Mouse (Mus musculus) E14TG2a.4 (cell line): ENCODE data around the gene Krtap2-4.
"Not testable (repeated sequence)": the region's sequence is repeated elsewhere in the genome, so short reads cannot be mapped to it uniquely, and the experiment has no call there.

ENCODE experiments used
- H3K27me3 ChIP-seq: 2 replicates; pipeline ENCODE4 v1.6.1; 2014; ENCODE audit warnings: low read length, control low read depth; ENCODE audit not compliant: insufficient read depth
- H3K36me3 ChIP-seq: 2 replicates; pipeline ENCODE4 v1.6.1; 2014; ENCODE audit warnings: low read length, control low read depth; ENCODE audit not compliant: insufficient read depth
- H3K4me1 ChIP-seq: replicated peaks from 2 replicates; pipeline ENCODE4 v1.6.1; 2014; ENCODE audit warnings: low read depth, low read length, control low read depth
- H3K4me3 ChIP-seq: replicated peaks from 2 replicates; pipeline ENCODE4 v1.5.1; 2014; ENCODE audit warnings: mild to moderate bottlenecking, low read length
- H3K9me3 ChIP-seq: 2 replicates; pipeline ENCODE4 v1.6.1; 2014; ENCODE audit warnings: low read length, control low read depth
- CTCF ChIP-seq: conservative IDR thresholded peaks from 2 replicates; pipeline ENCODE4 v1.5.1; 2014; ENCODE audit warnings: low read length
- NANOG ChIP-seq: IDR thresholded peaks from 2 replicates; pipeline ENCODE4 v1.6.1; 2014; ENCODE audit warnings: borderline replicate concordance, low read length, mixed read lengths
- POU5F1 ChIP-seq: IDR thresholded peaks from 2 replicates; pipeline ENCODE4 v1.6.1; 2014; ENCODE audit warnings: low read length, borderline replicate concordance

Krtap2-4 gene

GRCm38 (mm10) chr11:99614796-99615363, at the start of gene Krtap2-4:
TSS of gene Krtap2-4 (minus strand) at chr11:99614846.
- Histone ChIP-seq H3K36me3 (no peaks in the 10 kb centered on the region), H3K9me3 (no peaks in the 10 kb centered on the region), H3K4me3 (no peak within 1 kb of the TSS), H3K27me3 (no peaks in the 10 kb centered on the region), H3K4me1 (no peaks in the 10 kb centered on the region)
- TF ChIP-seq POU5F1 = no peak
- no peak for TF ChIP-seq NANOG
- TF ChIP-seq CTCF = no peak

- H3K9me3 ChIP-seq = peaks cover 4% of the 10 kb centered on the region
- no peak for TF ChIP-seq POU5F1
- no peak for TF ChIP-seq NANOG
- no peak for TF ChIP-seq CTCF
- no peak overlapping the region for H3K4me3 ChIP-seq
- H3K27me3 ChIP-seq = no peaks in the 10 kb centered on the region
- no peaks in the 10 kb centered on the region for H3K36me3 ChIP-seq
- H3K4me1 ChIP-seq = peaks cover 20% of the 10 kb centered on the region
These were observed 48.2 kb upstream of the Krtap2-4 start for GRCm38 (mm10) chr11:99662802-99663201.

GRCm38 (mm10) chr11:99659256-99659655, 44.6 kb upstream of the Krtap2-4 start:
- no peaks in the 10 kb centered on the region for H3K36me3 ChIP-seq
- H3K4me3 ChIP-seq = no peak overlapping the region
- TF ChIP-seq POU5F1 (no peak), NANOG (no peak), CTCF (no peak)
- no peaks in the 10 kb centered on the region for H3K9me3 ChIP-seq
- no peaks in the 10 kb centered on the region for H3K27me3 ChIP-seq
- peaks cover 32% of the 10 kb centered on the region for H3K4me1 ChIP-seq

DNA sequence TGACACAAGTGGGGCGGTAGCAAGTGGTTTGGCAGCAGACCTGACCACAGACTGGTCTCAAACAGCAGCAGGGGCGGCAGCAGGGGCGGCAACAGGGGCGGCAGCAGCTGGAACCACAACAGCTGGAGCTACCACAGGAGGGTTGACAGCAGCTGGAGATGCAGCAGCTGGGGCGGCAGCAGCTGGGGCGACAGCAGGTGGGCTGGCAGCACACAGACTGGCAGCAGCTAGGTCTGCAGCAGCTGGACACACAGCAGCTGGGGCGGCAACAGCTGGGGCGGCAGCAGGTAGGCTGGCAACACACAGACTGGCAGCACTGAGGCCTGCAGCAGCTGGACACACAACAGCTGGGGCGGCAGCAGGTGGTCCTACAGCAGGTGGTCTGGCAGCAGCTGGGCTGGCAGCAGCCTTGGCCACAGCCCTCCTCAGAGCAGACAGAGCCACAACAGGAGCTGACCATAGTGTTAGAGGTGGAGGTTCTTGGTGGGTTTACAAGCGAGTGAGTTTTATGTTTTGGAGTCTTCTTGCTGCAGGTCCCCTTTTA, 43.9 kb upstream of the Krtap2-4 start, which contains the start of gene Gm11563:
Gene Gm11563, minus strand, starts transcription at position 494 of the 544 bp plus-strand sequence.
- H3K4me3 ChIP-seq, H3K27me3 ChIP-seq, H3K36me3 ChIP-seq, H3K9me3 ChIP-seq: not testable (repeated sequence)
- peaks cover 32% of the 10 kb centered on the region for H3K4me1 ChIP-seq

DNA sequence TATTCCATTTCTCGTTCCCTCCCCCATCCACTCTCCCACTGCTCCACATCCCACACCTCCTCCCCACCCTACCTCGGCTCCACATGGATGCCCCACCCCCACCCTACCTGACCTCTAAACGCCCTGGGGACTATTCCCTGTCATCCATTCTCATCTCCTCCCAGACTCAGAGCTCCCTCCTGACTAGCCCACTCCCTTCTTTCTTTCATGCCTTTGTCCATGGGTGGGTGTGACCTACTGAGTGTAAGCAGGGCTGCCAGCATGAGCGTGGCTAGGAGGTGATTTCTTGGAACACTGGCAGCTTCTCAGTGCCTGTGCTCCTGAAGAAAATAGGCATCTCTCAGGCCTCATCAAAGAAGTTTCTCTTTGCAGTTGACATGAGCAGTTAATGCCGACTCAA, 42.4 kb upstream of the Krtap2-4 start:
- H3K27me3 ChIP-seq = no peaks in the 10 kb centered on the region
- no peaks in the 10 kb centered on the region for H3K36me3 ChIP-seq
- no peak overlapping the region for H3K4me3 ChIP-seq
- no peaks in the 10 kb centered on the region for H3K9me3 ChIP-seq
- peaks cover 32% of the 10 kb centered on the region for H3K4me1 ChIP-seq
- TF ChIP-seq CTCF (no peak), POU5F1 (no peak), NANOG (no peak)

GRCm38 (mm10) chr11:99650136-99650535, 35.5 kb upstream of the Krtap2-4 start, which contains the start of gene Gm11555:
TSS of gene Gm11555 (minus strand) at chr11:99650236.
- Histone ChIP-seq H3K9me3 (no peaks in the 10 kb centered on the region), H3K36me3 (no peaks in the 10 kb centered on the region), H3K27me3 (no peaks in the 10 kb centered on the region), H3K4me1 (no peaks in the 10 kb centered on the region), H3K4me3 (no peak within 1 kb of the TSS)
- no peak for TF ChIP-seq NANOG
- TF ChIP-seq CTCF = no peak
- no peak for TF ChIP-seq POU5F1

DNA sequence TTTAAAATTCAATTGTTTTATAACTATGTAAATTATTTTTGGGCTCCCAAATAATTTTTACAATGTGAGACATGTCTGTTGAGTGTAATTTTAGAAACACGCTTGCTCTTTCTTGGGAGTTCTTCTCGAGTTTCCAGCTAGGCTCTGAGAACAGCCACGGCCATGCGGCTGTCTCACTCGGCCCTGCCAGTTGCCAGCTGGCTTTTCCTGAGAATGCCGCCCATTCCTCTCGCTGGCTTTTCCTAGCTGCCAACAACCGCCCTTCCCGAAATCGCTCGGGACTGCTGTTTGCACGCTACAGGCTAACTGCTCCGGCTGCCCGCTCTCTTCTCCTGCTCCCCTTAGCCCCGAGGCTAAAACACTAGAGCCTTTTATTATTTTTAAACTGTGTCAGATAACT, 31.8 kb upstream of the Krtap2-4 start:
- Histone ChIP-seq H3K27me3 (no peaks in the 10 kb centered on the region), H3K9me3 (no peaks in the 10 kb centered on the region), H3K4me1 (no peaks in the 10 kb centered on the region), H3K36me3 (no peaks in the 10 kb centered on the region), H3K4me3 (no peak overlapping the region)
- no peak for TF ChIP-seq POU5F1
- no peak for TF ChIP-seq CTCF
- TF ChIP-seq NANOG = no peak

DNA sequence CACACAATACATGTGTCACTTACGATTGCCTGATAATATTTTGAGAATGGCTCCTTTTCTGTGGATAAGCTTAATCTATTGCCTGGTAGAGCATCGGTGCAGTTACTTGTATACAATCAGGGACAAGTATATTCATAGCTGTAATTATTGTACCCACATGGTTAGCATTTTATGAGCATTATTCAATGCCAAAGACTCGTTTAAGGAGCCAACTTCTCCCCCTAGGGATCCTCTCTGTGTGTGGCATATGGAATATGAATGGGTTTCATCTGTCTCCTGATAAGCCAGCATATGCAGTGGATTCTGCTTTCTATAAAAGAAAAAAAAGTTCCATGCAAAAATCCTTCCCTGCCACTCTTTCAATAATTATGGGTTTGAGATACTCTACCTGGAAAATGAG, 29.7 kb upstream of the Krtap2-4 start:
- no peaks in the 10 kb centered on the region for H3K4me1 ChIP-seq
- H3K36me3 ChIP-seq = no peaks in the 10 kb centered on the region
- no peaks in the 10 kb centered on the region for H3K27me3 ChIP-seq
- no peak for TF ChIP-seq CTCF
- no peak for TF ChIP-seq NANOG
- TF ChIP-seq POU5F1 = no peak
- no peaks in the 10 kb centered on the region for H3K9me3 ChIP-seq
- no peak overlapping the region for H3K4me3 ChIP-seq

- not testable (repeated sequence) for H3K4me3 ChIP-seq, H3K36me3 ChIP-seq, H3K9me3 ChIP-seq, H3K4me1 ChIP-seq, H3K27me3 ChIP-seq
These were observed 29.0 kb upstream of the Krtap2-4 start, which contains the start of gene Krtap4-7 for GRCm38 (mm10) chr11:99643635-99644139. TSS of gene Krtap4-7 (minus strand) at chr11:99644089.
